Mouse (Mus musculus) heart, adult 2 months (tissue): ENCODE data around the gene Rgs3. TPM values are rescaled to one million over a fixed set of nuclear protein-coding genes. Genes with fewer than 3 reads are reported as not detected.

Experiments used
- DNase-seq, 2 experiments: peaks; one replicate each; pipeline ENCODE4 v3.0.0; 2021
- H3K27ac ChIP-seq: fragments of 200-600 bp; 2 replicates; pipeline ENCODE4 v1.8.1; 2022
- H3K27me3 ChIP-seq: fragments of 200-500 bp; 2 replicates; pipeline ENCODE4 v1.6.1; 2012; ENCODE audit warnings: mild to moderate bottlenecking, low read length, inconsistent platforms, mixed read lengths; ENCODE audit not compliant: control insufficient read depth, insufficient read depth
- H3K36me3 ChIP-seq: fragments of 200-500 bp; 2 replicates; pipeline ENCODE4 v1.6.1; 2012; ENCODE audit warnings: low read length, inconsistent platforms; ENCODE audit not compliant: control insufficient read depth, insufficient read depth
- H3K4me1 ChIP-seq: fragments of 200-500 bp; 2 replicates; pipeline ENCODE4 v1.6.1; 2011; ENCODE audit warnings: low read length; ENCODE audit not compliant: control insufficient read depth, insufficient read depth
- H3K4me3 ChIP-seq: fragments of 200-600 bp; 2 replicates; pipeline ENCODE4 v1.8.1; 2022
- H3K79me2 ChIP-seq: fragments of 200-500 bp; replicated peaks from 2 replicates; pipeline ENCODE4 v1.6.1; 2012; ENCODE audit warnings: mild to moderate bottlenecking, inconsistent platforms, low read length, moderate library complexity, mixed read lengths; ENCODE audit not compliant: control insufficient read depth, insufficient read depth
- H3K9ac ChIP-seq: fragments of 200-500 bp; 2 replicates; pipeline ENCODE4 v1.6.1; 2012; ENCODE audit warnings: low read depth, mild to moderate bottlenecking, control low read depth, inconsistent platforms, low read length, mixed read lengths
- CTCF ChIP-seq: fragments of 200-600 bp; IDR thresholded peaks from 2 replicates; pipeline ENCODE4 v1.8.1; 2022; ENCODE audit warnings: antibody characterized with exemption, mild to moderate bottlenecking, moderate library complexity
- EP300 ChIP-seq: fragments of 200-500 bp; IDR thresholded peaks from 2 replicates; pipeline ENCODE4 v1.6.1; 2011; ENCODE audit warnings: low read depth, low read length, control low read depth; ENCODE audit not compliant: insufficient read depth
- POLR2A ChIP-seq: fragments of 200-500 bp; IDR thresholded peaks from 2 replicates; pipeline ENCODE4 v1.6.1; 2011; ENCODE audit warnings: mild to moderate bottlenecking, low read depth, low read length, control low read depth; ENCODE audit not compliant: insufficient read depth
- WGBS: fragments of 180-500 bp; shearing (Covaris S2); methylation state at CpG from one replicate; pipeline ENCODE4 v1.1.7; 2018; 5-methylcytosine and 5-hydroxymethylcytosine counted together
- intact Hi-C: fragments of 180-260 bp; cut with DNase I; formaldehyde crosslinking; loops from one replicate; pipeline ENCODE4 v1.15.1; 2025
- polyA plus RNA-seq: library from polyadenylated mRNA; depleted of rRNA; stranded (reverse); fragments of >200 nt; gene quantifications from 2 replicates; pipeline ENCODE4 v1.2.3, GENCODE M21; 2012
- total RNA-seq, 2 experiments: library from RNA; stranded (reverse); gene quantifications; 2 replicates each; pipeline ENCODE4 v1.2.3; 2021

Gene Rgs3
- total and polyA plus RNA-seq, 3 experiments: 23.5 to 48.1 (median 33.7) TPM

- Histone ChIP-seq H3K79me2 (no peaks in the 10 kb centered on the region), H3K4me1 (peaks cover 6% of the 10 kb centered on the region), H3K4me3 (no peak overlapping the region), H3K36me3 (peaks cover 5% of the 10 kb centered on the region), H3K27ac (no peak overlapping the region; the same call in 1 of the 2 replicates), H3K27me3 (no peaks in the 10 kb centered on the region), H3K9ac (no peak overlapping the region)
- no peak for TF ChIP-seq CTCF
- no peak for TF ChIP-seq EP300
- no peak for TF ChIP-seq POLR2A
- WGBS: 60% methylated on average over 3 of the region's 3 CpGs
- DNase-seq: peak in 1 of 2 experiments; percentile 22
- intact Hi-C loops: no loop called here
Measured at GRCm38 (mm10) chr4:62705749-62706148, 146.1 kb downstream of the Rgs3 start.

- no peak overlapping the region for H3K9ac ChIP-seq
- no peak for TF ChIP-seq CTCF
- no peak for TF ChIP-seq EP300
- TF ChIP-seq POLR2A: no peak
- H3K27me3 ChIP-seq: no peaks in the 10 kb centered on the region
- WGBS: 81% methylated on average over 7 of the region's 7 CpGs
- no peak overlapping the region for H3K4me3 ChIP-seq
- no peak overlapping the region for H3K27ac ChIP-seq
- H3K79me2 ChIP-seq: no peaks in the 10 kb centered on the region
- peaks cover 6% of the 10 kb centered on the region for H3K4me1 ChIP-seq
- DNase-seq: no peak
- intact Hi-C loops: no loop called here
- H3K36me3 ChIP-seq: no peaks in the 10 kb centered on the region; the same call in 1 of the 2 replicates
Measured at GRCm38 (mm10) chr4:62708084-62708483, 148.4 kb downstream of the Rgs3 start.

GRCm38 (mm10) chr4:62708994-62709393 is 149.3 kb downstream of the Rgs3 start:
- Histone ChIP-seq H3K9ac (no peak overlapping the region), H3K4me3 (no peak overlapping the region), H3K27ac (no peak overlapping the region), H3K27me3 (no peaks in the 10 kb centered on the region), H3K4me1 (peaks cover 4% of the 10 kb centered on the region), H3K36me3 (no peaks in the 10 kb centered on the region), H3K79me2 (no peaks in the 10 kb centered on the region)
- intact Hi-C loops: no loop called here
- DNase-seq: no peak
- TF ChIP-seq POLR2A (no peak), CTCF (no peak), EP300 (no peak)
- WGBS: 48% methylated on average over 1 of the region's 1 CpGs

GRCm38 (mm10) chr4:62709448-62709847 is 149.8 kb downstream of the Rgs3 start:
- peaks cover 4% of the 10 kb centered on the region for H3K4me1 ChIP-seq
- no peak overlapping the region for H3K9ac ChIP-seq
- WGBS: 81% methylated on average over 5 of the region's 5 CpGs
- no peak for DNase-seq
- TF ChIP-seq CTCF (no peak), POLR2A (no peak), EP300 (no peak)
- no peak overlapping the region for H3K27ac ChIP-seq
- H3K36me3 ChIP-seq: no peaks in the 10 kb centered on the region
- no peaks in the 10 kb centered on the region for H3K27me3 ChIP-seq
- H3K79me2 ChIP-seq: no peaks in the 10 kb centered on the region
- intact Hi-C loops: no loop called here
- H3K4me3 ChIP-seq: no peak overlapping the region

GRCm38 (mm10) chr4:62711159-62711558 is 151.5 kb downstream of the Rgs3 start:
- no peak overlapping the region for H3K27ac ChIP-seq
- no peaks in the 10 kb centered on the region for H3K79me2 ChIP-seq
- no peak for TF ChIP-seq EP300
- no peak for TF ChIP-seq POLR2A
- TF ChIP-seq CTCF: no peak
- H3K4me1 ChIP-seq: no peaks in the 10 kb centered on the region
- intact Hi-C loops: no loop called here
- no peak overlapping the region for H3K9ac ChIP-seq
- 84% methylated on average over 7 of the region's 7 CpGs for WGBS
- H3K27me3 ChIP-seq: no peaks in the 10 kb centered on the region
- H3K4me3 ChIP-seq: no peak overlapping the region
- DNase-seq: no peak
- no peaks in the 10 kb centered on the region for H3K36me3 ChIP-seq

- Histone ChIP-seq H3K27me3 (no peaks in the 10 kb centered on the region), H3K79me2 (no peaks in the 10 kb centered on the region), H3K27ac (no peak overlapping the region), H3K4me1 (no peaks in the 10 kb centered on the region), H3K4me3 (no peak overlapping the region), H3K9ac (no peak overlapping the region), H3K36me3 (no peaks in the 10 kb centered on the region)
- WGBS: 72% methylated on average over 4 of the region's 4 CpGs
- intact Hi-C loops: no loop called here
- no peak for TF ChIP-seq EP300
- TF ChIP-seq CTCF: no peak
- TF ChIP-seq POLR2A: no peak
- no peak for DNase-seq
Measured at GRCm38 (mm10) chr4:62711582-62711981, 151.9 kb downstream of the Rgs3 start.
